Mouse (Mus musculus) urinary bladder, adult 18-20 months (tissue): ENCODE data around the gene Nupl1.

Experiments
- DNase-seq, 2 experiments: peaks; one replicate each; pipeline ENCODE4 v3.0.0; 2022; ENCODE audit warnings: low spot score in 2 of 2, mixed read lengths in 2 of 2

The Nupl1 gene

DNA sequence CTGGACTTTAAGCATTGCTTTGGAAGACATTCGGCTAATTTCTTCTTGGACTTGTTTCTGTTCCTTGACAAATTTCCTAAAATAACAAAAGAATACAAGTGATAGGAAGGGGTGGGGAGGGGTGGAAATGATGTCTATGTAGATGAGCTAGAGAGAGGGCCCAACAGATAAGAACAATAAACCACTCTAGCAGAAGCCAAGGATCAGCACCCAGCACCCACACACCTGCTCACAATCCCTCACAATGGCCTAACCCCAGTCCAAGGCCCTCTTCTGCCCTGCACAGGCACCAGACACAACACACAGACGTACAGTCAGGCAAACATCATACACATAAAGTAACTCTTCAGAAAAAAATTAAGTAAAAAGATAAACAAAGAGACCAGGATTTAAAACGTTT lies 12.7 kb downstream of the Nupl1 start:
- no peak for DNase-seq

DNA sequence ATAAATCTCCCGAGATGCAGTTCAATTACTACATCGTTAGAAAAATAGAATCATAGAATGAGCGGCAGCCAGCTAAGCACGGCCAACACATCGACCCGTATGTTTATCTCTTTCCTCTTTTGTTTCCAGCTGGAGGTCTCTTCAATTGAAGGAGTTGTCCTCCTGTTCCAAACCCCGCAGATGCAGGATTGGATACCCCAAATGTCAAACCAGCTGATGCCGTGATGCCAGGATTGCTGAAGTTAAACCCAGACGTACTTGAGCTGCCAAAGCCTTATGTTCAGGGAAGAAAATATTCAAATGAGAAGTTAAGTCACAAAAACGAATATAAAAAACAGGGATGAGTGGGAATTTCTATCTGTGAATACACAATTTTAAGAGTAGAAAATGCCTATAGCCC lies 31.3 kb downstream of the Nupl1 start:
- no peak for DNase-seq

DNA sequence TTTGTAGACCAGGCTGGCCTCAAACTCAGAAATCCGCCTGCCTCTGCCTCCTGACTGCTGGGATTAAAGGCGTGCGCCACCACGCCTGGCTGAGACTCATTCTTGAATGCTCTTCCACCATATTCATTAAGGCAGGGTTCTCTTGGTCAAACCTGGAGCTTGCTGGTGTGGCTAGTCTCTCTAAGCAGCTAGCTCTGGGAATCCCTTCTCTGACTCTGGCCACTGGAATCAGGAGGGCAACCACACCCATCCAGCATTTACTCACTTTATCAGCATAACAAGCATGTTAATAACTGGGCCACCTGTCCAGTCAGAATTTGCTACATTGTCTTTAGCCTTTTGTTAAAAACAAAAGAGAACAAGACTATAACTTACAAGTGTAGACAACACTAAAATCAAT lies 33.6 kb downstream of the Nupl1 start:
- no peak for DNase-seq

GRCm38 (mm10) chr14:60216125-60216524 lies 35.1 kb downstream of the Nupl1 start:
- DNase-seq = no peak

DNA sequence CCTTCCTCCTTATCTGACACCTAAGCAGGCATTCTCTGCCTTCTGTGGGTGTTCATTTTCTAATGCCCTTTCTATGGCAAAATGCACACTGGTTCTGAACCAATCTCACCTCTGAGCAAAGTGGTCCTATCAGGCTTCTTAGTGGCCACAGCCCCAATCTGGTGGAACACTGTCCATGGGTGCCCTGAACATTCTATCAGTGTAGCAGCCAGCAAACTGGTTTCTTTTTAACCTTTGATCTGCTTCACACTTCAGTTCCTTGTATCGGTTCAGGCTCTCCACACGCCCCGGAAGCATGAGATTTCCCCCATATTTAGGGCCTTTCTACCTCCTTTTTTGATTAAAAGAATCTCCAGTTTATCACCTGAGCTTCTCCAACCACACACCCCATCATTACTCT lies 36.2 kb downstream of the Nupl1 start:
- DNase-seq = no peak

- no peak for DNase-seq
These were observed 37.2 kb downstream of the Nupl1 start for GRCm38 (mm10) chr14:60214040-60214439.

DNA sequence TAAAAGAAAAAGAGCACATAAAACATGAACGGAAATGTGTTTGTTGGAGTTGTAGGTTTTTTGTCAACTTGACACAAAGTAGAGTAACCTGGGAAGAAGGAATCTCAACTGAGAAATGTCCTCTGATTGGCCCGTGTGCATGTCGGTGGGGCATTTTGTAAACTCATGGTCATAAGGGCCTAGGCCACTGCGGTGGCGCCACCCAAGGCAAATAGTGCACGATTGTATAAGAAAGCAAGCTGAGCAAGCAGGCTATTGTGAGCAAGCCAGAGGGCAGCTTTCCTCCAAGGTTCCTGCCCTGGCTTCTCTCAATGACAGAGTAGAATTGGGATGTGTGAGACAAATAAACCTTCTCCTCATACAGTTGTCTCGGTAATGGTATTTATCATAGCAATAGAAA lies 42.1 kb downstream of the Nupl1 start:
- no peak for DNase-seq

DNA sequence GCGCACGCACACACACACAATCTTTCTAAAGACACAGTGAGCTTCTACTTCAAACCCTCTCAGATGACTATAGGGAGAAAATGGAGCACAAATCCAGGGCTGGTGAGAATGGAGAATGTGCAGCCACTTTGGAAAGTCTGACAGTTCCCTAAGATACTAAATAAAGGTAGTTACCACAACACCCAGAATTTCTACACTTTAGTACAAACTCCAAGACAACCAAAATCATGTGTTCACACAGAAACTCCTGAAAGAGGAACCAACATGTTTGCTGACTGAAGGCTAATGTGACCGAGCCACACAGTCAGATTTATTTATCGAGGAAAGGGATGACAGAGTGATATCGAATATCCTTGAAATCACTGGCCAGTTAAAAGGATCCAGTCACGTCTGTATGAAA lies 46.2 kb downstream of the Nupl1 start:
- DNase-seq = no peak

DNA sequence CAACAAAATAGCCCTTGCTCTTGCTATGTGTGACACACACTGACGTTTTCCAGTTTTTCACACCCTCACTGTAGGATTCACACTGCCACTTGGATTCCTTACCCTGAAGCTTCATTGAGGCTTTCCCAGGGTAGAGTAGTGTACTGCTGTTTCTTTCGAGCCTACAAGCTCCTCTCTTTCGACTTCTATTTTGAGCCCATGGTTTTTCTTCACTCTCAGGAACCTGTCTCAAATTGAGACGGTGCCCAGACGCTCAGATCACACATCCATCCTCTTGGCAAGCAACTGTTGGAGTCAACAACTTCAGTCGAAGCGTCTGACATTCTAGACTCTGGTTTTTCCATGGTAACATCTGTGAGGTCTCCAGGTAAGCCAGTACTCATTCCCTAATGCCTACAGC lies 54.3 kb downstream of the Nupl1 start, which contains the start of gene Atp8a2:
Gene Atp8a2 (minus strand): TSS at position 296 of the 400 bp plus-strand sequence.
- no peak for DNase-seq

GRCm38 (mm10) chr14:60195999-60196398 lies 55.2 kb downstream of the Nupl1 start:
- no peak for DNase-seq

- DNase-seq = no peak
These were observed 56.6 kb downstream of the Nupl1 start for GRCm38 (mm10) chr14:60194606-60195005.

- no peak for DNase-seq
These were observed 61.5 kb downstream of the Nupl1 start for GRCm38 (mm10) chr14:60189771-60190170.

DNA sequence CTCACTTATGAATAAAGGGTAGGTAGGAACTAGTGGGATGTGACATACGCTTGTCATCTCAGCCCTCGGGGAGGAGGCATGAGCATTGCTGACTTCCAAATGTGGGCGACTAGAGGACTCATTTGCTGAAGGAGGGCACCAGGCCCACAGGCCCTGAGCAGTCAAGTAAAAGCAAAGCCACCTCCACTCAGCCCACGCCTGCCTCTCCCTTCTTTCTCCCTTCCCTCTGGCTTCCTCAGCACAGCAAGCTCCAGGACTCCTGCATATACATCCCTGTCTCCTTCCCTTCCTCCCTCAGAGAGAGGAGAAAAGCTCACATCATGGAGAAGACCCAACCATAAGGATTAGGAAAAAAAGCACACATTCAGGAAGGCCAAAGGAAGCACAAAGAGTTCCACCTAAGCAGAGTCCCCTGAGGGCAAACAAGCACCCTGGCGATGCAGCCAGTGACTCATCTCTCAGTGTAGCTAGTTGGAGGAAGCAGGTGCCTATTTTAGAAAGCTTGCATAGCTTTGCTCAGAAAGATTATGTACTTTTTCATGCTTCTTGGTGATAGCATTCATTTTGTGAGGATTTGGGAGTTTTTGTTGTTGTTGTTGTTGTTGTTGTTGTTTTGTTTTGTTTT lies 62.9 kb downstream of the Nupl1 start:
- DNase-seq = no peak

GRCm38 (mm10) chr14:60181306-60181705 lies 69.9 kb downstream of the Nupl1 start:
- DNase-seq = no peak

DNA sequence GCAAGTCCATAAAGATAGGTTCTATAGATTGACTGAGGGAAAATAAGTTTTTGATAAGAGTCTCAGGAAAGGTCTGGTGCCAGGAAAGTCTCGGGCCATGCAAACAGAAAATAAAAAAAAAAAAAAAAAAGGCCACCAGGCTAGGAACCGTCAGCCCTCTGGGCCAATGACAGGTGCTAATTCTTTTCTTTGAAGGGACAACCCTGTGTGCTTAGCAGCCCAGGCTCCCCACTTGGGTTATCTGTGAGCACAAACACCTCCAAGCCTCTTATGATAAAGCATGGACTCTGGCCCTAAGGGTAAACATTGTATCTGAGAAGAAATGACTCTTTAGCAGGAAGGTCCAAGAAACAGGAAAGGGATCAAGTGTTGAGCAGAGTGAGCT lies 72.7 kb downstream of the Nupl1 start:
- no peak for DNase-seq

DNA sequence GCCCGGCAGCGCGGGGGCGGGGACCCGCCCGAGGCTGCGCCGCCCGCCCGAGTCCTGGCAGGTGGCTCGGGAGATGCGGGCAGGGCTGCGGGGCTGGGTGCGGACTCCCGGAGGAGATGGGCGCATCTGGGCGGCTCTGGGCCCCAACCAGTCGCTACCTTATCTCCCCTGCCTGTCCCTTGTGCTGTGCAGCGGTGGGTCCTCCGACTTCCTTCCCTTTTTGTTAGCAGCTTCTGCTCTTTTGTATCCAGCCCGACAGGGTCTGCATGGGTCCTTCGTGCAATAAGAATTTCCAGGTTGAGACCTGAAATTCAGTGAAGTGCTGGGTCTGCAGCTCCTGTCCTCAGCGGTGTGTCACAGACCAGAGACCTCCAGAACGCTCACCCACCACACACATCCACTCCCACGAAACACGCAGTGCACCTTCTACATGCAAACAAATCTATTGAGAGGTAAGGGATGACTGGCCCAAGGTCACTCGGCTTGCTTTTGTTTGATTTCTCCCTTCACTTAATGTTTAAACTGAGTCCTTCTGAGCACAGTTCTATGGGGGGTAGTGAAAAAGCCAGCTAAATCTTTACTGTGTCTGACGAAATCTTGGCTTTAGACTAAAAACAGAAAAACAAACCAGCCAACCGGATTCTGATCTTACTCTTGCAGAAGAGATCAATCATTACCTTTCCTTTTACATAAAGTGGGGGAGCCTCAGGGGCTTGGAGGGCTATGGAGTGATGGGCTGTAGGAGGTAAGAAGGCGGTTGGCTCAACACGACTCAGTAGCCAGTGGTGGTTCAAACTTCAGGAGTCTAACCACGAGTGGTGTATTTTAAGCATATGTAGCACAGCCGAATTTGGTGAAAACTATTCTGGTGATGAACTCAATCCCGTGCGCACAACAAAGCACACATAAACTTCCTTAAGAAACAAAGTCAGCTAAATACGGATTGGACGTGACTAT lies 73.3 kb downstream of the Nupl1 start:
- DNase-seq = peak in 1 of 2 experiments; percentile 34

- peak; percentile 56 to 59 for DNase-seq
These were observed 74.2 kb downstream of the Nupl1 start for GRCm38 (mm10) chr14:60176891-60177613.

GRCm38 (mm10) chr14:60176469-60176890 lies 74.8 kb downstream of the Nupl1 start:
- DNase-seq = no peak

DNA sequence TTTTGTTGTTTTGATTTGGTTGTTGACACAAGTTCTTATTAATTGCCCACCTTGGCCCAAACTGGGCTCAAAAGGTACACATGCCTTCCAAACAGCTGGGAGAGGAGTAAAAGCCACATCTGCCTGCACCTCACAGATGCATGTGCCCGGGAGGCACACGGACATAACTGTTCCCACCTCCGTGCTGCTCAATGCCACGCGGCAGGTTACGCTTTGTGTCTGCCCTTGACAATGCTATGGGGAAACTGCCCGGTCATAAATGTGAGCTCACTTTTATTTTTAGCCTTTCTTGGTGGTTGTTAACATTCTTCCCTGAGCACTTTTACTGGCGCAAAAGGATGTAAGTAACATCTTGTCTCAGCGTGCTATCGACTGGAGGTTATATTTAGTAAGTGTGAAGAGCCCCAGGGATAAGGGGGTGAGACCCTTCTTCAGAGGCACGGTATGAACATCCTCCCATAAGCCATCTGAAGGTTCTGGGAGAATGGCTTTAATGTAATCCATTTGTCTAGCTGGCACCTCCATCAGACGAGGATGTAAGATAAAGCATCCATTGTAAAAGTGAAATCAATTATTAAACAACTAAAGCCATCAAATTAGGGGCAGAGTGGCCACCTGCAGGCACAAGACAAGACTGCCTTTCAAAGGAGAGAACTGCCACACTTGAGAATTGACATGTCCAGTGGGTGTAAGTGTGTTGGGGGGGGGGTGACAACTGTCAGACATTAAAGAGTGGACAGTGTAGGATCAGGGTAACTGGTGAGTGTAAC lies 78.8 kb downstream of the Nupl1 start:
- no peak for DNase-seq

- peak; percentile 41 to 46 for DNase-seq
These were observed 80.2 kb downstream of the Nupl1 start for GRCm38 (mm10) chr14:60170845-60171610.

DNA sequence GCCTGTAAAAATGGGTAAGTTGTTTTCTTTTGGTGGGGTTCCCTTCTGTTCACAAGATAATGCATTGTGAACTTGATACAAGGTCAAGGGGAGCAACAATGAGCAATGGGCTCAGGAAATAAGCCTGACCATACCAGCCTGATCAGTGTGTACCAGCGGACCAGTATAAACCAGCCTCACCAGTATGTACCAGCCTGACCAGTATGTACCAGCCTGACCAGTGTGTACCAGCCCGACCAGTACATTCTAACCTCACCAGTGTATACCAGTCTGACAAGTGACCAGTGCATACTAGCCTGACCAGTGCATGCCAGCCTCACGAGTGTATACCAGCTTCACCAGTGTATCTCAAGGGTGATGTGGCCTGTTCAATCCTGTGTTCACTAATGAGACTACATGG lies 87.9 kb downstream of the Nupl1 start:
- peak in 1 of 2 experiments; percentile 18 for DNase-seq
